Mouse (Mus musculus) liver (tissue): Measurements from ENCODE around the gene Spem1.

Experiments
- DNase-seq: peaks from one replicate; pipeline ENCODE4 v3.0.0-alpha.2; 2020; ENCODE audit warnings: mixed read lengths

Spem1 gene

DNA sequence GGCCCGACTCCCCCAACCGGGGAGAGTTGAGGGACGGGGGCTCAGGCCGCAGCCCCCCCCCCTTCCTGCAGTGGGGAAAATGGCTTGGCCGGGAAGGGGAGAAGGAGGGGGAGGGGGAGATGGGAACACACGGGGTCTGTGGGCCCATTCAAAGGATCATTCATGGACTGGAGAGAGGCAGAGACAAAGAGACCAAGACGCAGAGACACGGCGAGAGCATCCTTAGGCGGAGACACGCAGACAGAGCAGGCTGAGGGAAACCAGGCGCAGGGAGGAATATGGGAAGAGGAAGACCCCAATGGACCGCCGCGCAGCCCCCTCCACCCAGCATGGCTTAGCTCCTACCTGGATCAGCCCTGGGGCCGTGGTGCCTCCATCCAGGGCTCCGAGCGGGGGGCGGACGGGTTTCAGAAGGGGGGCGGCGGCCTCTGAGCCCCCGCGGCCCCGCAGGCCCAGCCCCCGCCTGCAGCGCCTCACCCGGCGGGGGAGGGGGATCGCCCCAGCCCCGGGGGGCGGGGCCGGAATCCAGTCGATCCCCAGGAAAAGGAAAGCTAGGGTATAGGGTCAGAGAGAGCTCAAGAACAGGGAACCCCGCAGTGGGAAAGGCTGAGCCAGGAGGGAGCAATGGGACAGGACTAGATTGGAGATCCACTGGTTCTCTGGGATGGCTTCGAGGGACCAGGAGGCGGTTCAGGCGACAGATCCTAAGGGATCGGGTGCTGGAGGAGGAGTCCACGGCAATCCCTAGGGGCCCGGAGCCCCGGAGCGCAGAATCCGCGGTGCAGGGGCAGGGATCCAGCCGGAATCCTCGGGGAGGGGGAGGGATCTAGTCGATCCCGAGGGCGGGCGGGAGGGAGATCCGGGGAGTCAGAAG, 15.0 kb upstream of the Spem1 start:
- DNase-seq, result peak; percentile 33

DNA sequence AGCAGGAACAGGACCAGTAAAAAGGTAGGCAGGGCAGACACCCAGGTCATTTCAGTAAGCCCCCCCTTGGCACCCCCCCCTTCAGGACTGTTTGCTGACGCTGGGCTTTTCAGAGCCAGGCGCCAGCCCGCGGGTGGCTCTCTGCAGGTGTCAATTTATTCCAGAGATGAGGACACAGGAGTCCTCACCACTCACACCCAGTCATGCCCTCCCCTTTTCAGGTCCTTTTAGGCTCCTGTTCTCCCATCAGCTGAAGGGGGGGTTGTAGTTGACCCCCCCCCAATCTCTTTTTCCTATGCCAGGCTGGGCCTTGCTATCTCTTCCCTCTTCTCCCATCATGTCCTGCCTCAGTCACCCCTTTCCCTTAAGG, 14.0 kb upstream of the Spem1 start:
- DNase-seq, result no peak

DNA sequence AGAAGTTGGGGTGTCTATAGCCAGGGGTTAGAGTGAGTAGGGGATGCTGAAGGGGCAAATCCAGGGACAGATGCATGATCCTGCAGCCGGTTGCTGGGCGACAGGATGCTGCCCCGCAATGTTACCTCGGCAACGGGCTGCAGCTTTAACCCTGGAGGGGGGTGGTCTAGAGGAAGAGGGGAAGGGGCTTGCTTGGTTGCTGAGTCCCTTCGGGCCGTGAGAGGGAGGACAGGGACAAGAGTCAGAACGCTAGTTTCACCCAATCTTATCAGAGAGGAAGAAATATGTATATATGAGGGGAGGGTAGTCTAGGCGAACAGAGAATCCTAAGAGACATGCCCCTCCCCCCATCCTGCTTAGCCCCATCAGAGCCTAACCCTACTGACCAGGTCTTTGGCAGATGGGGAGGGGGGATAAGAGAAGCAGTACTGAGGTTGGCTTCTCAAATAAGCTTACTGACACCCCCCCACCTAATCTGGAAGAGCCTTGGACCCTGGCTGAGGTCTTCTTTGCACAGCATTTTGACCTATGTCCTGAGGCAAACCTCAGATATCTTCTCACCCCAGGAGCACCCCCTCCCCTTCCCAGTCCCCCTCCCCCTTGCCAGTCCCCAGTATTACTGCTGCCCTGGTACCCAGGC, 13.5 kb upstream of the Spem1 start:
- DNase-seq, result no peak

DNA sequence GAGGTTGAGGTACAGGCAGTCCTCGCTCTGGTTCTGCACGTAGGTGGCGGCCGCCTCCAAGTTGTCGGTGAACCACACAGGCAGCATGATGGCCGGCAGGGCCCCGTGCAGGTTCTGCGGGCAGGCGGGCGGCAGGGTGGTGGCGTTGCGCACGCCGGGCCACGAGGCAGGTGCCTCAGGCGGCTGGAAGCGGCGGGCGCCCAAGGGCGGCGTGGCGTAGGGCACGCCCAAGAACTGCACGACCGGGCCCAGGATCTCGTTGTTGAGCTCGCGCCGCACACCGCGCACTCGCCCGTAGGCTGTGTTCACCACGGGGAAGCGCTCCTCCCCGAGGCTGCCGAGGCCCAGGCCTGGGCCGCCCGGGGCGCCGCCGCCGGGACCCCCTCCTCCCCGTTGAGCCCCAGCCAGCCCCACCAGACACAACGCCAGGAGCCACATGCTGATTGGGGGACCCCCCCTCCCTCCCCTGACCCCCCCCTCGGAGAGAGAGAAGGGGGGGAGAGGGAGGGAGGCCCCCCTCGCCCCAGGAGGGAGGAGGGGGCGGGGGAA, 12.1 kb upstream of the Spem1 start:
- peak; percentile 79 for DNase-seq

DNA sequence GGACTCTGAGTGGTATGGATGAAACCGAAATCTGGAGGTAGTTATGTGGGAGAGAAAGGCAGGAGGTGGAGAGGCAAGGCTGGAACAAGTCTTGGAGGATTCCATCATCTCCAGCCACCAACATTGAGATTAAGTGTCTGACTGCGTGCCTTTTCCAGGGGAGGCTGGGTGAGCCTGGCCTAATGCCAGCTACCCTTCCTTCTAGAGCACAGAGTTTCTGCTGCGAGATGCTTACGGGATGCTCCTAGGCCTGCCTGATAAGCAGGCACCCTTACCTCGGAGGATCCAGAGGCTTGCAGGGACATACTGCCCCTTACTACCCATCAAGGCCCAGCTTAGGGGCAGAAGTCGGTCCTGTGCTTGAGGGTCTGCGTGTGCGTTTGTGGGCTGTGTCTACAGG, 11.6 kb upstream of the Spem1 start:
- no peak for DNase-seq

DNA sequence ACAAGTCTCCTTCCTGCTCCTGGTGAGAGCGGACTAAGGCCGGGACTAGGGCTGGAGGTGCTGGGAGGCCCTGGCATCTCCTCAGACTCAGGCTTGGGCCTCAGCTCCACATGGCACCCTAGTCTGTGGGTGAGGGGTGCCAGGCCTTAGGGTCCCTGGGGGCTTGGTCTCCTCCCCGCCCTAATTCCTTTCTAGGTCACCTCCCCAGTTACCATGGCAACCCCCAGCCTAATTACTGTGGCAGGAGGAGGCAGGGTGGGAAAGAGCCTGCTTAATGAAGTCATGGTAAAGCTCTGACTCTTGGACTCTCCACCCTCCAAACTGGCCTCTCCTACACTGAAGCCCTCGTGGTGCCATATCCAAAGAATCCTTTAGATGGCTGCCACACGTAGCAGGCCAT, 6.9 kb upstream of the Spem1 start:
- no peak for DNase-seq

DNA sequence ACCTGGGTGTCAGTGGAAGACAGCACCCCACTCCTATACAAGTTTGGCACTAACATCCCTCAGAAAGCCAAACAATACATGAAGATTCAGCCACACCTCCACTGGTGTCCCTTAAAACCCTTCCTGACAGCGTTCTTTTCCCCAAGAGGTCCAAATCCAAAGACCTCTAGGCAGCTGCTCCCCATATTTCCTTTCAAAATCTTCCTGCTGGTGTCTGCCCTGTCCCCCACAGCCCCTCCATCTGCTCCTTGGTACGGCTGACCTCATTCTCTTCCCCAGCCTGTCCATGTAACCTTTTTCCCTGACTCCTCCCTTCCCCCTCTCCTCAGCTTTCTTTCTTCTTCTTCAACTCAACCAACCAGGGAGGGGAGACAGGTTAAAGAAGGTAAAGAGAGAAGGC, 1.5 kb upstream of the Spem1 start:
- DNase-seq, result no peak

DNA sequence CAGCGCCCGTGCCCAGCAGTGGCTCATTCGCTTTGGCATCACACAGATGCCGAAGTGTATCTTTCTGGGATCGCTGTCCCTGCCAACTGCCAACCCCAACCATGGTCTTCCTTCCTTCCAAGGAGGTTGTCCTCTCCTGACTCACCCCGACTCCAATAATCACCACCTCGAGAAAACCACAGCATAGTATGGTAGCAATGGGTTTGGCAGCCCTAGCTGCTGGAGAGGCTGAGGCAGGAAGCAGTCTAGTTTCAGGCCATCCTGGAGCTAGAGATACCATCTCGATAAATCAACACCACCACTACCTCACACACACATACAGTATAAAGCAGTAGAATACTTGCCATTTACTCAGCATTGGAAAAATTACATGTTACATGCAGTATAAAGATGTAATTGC, 3.1 kb downstream of the Spem1 start:
- DNase-seq, result no peak

DNA sequence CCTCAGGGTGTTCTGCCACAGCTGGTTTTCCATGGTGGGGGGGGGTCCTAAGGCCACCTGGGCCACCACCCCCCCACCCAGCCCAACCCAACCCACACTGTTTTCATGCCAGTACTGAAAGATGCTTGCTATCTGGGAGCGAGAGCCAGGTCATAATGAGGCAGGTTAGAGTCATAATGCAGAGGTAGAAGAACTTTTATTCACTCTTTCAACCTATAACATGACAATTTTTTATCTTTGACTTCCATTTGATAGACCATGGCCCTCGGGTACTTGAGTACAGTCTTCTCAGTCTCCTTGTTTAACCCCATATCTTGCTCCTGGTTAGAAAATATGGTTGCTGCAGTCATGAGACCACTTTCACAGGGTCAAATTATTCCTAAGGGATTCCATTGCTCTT, 3.6 kb downstream of the Spem1 start, which contains the start of gene Spem2:
Spem2 (minus strand) TSS at position 101 of the 400 bp plus-strand sequence.
- DNase-seq, result no peak

DNA sequence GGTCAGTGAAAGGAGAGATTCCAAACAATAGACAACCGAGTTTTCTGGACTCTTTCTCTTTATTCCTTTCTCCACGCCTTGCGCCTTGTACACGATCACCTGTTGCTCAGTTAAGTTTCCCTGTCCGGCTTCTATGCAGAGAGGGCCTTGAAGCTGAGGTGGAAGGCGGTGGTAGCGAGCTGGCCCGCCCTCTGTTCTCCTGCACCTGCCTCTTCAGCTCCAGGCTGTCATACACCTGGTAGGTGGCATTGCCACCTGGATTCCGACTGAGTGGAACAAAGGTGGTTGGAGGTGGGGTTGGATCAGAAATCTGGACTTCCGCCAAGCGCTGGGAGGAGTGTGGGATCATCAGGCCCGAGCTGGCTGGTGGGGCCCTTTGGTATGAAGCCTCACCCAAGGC, 5.5 kb downstream of the Spem1 start:
- no peak for DNase-seq

DNA sequence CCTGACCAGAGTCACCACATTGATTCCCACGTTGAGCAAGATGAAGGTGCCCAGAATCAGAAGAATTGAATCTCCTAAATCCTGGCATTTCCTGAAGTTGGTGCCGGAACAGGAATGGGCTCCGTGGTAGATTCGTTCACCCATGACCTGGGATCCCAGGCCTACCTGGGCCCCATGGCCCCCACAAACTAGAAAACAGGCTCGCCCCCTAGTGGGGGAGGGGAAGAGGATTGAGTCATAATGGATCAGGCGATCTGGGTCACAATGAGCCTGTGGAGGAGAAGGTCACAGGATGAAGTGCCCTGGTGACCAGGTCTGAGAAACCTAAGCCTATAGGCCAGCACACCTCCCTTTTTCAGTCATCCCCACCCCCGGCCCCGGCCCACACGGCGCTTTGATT, 6.8 kb downstream of the Spem1 start, which contains the start of gene Gm39566:
Gm39566 (minus strand) TSS at position 144 of the 400 bp plus-strand sequence.
- no peak for DNase-seq

DNA sequence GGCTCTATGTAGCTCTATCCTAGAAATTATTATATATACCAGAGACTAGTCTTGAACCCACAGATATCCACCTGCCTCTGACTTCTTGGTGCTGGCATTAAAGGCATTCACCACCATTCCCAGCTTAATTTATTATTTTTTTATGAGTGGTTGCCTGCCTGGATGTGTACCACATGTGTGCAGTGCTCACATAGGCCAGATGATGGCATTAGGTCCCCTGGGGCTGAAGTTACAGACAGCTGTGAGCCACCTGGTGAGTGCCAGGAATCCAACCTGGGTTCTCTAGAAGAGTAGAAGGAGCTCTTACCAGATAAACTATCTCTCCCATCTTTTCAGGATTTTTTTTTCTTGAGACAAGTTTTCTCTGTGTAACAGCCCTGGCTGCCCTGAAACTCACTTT, 11.7 kb downstream of the Spem1 start:
- DNase-seq, result no peak

DNA sequence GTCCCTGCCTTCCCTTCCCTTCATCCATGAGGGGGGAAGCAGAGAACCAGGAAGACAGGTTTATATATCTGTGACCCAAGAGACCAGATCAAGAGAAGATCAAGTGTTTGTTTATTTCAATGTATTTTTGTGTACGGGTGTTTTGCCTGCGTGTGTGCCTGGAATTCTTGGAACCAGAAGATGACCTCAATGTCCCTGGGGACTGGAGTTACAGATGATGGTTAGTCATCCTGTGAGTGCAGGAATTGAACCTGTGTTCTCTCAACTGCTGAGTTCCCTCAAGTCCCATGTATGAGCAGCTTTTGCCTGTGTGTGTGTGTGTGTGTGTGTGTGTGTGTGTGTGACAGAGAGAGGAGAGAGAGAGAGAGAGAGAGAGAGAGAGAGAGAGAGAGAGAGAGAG, 14.3 kb downstream of the Spem1 start:
- DNase-seq, result no peak

DNA sequence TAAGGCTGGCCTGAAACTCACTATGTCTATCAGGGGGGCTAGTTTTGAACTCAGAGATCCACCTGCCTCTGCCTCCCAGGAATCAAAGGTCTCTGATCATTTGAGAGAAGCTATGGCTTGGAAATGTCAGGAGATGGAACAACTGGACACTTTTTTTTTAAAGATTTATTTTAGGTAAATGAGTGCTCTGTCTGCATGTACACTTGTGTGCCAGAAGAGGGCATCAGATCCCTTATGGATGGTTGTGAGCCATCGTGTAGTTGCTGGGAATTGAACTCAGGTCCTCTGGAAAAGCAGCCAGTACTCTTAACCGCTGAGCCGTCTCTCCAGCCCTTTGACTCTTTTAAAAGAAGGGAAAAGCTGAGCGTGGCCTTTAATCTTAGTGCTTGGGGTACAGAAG, 15.6 kb downstream of the Spem1 start:
- no peak for DNase-seq

DNA sequence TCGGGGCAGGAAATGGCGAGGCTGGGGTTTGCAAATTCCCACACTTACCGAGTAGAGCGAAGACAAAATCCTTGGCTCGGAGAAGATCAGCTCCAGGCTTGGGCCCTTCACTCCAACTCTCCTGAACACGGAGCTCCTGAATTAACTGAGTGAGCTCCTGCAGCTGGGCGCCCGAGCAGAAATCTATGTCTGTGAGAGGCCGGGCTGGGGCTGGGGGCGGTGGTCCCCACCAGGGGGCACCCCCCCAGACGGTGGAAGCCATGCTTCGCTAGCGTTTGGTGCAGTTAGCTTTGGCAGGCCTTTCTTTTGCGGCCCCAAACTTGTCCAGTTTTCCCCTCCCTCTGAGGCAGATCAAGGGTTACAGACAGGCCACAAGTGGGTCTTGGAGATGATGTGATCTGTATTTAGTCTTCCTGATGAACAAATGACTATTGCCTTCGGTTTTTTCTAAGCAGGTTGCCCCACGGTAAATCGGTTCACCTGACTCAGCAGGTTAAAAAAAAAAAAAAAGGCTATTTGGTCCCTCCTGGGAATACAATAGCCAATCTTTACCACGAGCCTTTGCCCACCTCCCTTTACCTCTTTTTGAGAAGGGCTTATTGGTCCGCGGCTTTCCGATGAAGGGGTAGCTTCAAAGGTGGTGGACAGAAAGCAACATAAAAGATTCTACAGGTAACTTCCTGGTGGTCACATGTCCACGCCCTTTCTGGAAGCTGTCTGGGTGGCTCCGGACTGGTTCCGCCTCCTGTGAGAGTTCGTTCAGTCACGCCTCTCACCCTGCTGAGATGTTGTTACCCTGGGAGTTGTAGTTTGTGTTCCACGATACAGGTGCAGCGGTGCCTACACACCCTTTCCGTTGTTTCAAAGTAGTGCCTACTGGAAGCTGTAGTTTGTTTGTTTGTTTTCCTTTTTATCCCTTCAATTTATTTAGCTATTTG, 16.7 kb downstream of the Spem1 start, which contains the start of gene Tmem102:
Tmem102 (minus strand) TSS at position 653 of the 938 bp plus-strand sequence.
- DNase-seq, result no peak

DNA sequence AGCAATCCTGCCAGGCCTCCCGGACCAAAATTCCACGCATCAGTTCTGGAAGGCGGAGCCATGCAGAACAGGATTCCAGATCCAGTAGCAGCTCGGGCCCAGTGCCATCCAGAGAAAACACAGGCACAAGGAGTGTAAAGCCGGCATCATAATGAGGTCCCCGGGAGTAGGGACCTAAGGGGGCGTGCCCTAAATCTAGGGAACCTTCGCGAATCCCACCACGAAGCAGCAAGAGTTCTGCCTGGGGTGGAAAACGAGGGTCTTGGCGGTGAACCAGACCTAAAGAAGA, 17.4 kb downstream of the Spem1 start:
- no peak for DNase-seq

DNA sequence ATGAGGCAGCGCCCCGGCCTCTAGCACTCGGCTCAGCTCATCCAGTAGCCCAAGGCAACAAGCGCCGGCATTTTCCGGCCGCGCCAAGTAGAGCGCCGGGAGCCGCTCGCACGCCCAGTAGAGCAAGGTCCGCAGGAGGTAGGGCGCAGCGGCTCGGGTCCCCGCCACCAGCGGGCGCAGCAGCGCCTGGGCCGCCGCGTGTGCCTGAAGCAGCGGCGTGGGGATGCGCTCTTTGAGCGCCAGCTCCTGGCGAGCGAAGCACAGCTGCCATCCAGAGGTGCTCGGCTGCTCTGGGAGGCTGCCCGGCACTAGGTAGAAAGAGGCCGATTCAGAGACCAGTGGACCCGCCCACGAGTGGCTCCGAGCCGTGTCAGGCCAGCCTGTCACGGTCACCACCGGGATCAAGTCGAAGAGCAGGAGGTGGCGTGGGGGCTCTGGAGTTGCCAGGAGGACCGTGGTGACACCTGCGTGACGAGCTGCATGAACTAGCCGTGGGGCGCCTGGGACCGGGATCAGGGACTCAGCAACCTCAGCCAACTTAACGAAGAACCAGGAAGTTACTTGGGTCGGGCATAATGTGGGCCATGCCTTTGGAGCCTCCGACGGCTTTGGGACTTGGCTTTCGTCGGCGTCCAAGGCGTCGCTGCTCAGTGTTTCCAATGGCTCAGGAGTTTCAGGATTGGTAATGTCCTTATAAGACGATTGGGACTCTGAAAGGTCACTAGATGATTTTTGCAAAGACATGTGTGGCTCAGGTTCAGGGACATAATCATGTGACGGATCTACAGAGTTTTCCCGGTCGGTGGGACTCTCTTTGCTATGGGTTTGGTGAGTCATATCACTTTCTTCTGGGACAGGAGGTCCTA, 18.0 kb downstream of the Spem1 start:
- DNase-seq, result peak; percentile 76

DNA sequence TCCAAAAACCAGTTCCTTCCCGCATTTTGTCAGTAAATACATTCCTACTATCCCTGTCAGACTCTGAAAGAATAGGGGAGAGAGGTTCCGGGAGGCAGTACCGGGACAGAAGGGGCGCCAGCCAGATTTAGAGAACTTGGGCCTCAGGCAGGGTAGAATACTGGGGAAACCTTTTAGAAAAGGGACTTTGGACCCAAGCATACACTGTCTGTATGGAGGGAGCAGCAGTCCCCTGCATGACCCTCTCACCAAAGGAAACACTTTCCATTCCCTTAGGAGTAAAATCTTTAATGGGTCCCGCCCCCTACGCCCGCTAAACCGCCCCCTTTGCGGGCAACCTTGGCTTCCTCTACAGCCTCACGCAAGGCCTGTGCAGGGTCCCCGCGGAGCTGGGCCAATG, 18.7 kb downstream of the Spem1 start:
- DNase-seq, result no peak

DNA sequence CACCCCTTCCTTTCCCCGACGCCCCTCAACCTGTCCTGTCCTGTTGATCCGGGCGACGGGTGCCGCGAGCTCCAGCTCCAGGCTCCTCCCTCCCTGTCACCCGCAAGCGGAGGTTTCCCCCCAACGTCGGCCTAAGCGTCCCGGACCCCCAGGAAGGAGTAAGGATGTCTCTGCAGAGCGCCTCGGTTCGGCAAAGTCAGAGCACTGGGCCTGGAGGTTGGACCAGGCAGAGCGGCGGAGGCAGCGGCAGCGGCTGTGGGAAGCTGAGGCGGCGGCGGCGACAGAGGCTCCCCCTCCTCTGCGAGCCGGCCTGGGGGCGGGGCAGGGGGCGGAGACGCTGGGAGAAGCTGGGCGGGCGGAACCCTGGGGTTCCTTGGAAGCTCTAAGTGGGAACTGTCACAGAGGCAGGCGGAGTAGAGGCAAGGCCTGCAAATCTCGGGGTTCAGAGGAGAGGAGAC, 19.3 kb downstream of the Spem1 start:
- DNase-seq, result peak; percentile 83

DNA sequence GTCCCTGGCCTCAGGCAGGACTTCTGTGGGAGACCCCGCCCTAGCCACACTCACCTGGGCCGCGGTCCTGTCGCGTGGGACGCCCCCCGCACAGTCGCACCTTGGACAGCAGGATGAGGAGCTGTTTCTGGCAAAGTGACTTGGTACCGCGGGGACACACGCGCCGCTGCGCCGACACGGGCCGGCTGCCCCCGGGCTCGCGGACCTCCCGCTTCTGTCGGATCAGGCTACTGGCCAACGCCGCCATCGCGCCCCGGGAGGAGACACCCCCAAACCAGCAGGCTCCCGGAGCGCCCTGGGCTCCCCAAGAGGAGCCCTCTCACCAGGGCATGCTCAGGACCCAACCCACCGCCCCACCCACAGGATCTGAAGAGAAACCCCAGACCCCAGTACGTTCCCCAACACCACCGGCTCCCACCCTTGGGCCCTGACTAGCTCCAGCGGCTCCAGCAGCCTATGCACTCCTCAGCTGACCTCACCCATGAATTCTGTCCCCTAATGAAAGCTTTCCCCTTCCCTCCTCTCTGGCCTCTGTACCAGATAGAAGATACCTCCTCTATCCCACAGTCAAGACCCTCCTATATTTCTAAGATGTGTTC, 20.5 kb downstream of the Spem1 start, which contains the start of gene Fgf11:
Fgf11 (minus strand) TSS at position 479 of the 599 bp plus-strand sequence.
- no peak for DNase-seq
